Mouse (Mus musculus): Measurements from ENCODE around the gene Exoc7.

Exoc7 gene

DNA sequence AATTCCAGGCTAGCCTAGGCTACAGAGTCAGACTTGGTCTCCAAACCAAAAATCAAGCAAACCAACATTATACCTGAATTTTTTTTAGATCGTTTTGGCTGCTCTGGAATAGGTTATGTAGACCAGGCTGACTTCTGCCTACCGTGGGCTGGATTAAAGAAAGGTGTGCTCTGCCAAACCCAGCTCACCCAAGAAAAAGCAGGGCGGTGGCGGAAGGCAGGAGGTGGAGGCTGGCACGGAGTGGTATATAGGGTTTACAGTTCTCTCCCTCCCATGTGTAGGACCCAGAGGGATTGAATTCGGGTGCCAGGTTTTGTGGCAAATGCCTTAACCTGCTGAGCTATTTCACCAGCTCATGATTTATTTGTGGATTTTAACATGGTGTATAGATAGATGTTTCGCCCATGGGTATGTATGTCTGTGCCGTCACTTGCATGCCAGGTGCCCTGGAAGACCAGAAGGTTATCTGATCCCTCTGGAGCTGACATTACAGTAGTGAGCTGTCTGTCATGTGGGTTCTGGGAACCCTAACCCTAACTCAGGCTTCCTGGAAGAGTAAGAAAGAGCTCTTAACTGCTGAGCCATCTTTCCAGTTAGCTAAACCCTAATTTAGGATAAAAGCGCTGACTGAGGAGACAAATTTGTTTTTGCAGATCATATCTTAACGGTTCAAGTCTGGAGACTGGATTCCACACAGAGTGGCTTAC is at the start of gene Exoc7:
Exoc7 (minus strand) TSS at position 215 of the 707 bp plus-strand sequence.
- DNase-seq (ENCODE audit: low read depth, low spot score): no peak

DNA sequence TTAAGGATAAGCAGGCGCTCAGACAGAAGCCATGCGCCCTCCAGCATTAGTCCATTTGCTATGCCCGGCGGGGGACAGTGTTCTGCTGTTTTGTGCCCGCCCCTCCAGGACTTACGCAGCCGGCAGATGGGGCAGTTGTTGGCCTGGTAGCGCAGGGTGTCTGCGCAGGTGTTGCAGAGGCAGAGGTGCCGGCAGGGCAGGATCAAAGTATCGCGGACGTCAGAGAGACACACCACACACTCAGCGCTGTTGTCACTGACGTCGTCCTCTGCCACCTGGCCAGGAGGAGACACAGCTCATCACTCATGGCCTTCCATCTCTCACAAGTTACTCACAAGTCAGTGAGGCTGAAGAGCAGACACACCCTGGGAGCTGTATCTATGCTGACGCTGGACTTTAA is 47.5 kb upstream of the Exoc7 start:
- no peak for DNase-seq (ENCODE audit: low read depth, low spot score)

DNA sequence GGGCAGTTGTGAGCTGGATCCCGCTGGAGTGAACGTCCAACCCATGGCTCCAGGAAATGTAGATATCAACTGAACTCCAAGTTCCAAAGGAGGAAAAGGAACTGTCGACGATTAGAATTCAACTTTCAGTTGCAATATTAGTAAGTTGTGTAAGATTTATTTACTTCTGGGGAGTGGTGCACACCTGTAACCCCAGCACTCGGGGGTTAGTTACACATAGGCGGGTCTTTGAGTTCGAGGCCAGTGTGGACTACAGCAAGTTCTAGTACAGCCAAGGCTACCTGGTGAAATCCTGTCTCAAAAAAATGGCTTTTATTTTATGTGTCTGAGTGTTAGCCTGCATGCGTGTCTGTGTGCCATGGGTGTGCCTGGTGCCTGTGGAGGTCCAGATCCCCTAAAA is 46.5 kb upstream of the Exoc7 start:
- DNase-seq (ENCODE audit: low read depth, low spot score): no peak

DNA sequence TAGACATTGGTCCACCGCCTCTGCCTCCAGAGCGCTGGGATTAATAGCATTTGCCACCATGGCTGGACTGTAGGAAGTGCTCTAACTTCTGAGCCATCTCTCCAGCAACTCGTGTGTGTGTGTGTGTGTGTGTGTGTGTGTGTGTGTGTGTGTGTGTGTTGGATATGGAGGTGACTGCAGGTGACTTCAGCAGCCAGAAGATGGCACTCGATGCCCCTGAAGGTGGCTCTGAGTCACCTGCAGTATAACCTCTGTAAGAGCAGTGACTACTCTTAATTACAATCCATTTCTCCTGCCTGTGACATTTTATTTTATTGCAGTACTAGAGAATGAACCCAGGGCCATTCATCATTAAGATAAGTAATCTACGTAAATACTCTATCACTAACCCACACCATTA is 44.3 kb upstream of the Exoc7 start:
- DNase-seq (ENCODE audit: low read depth, low spot score): no peak

DNA sequence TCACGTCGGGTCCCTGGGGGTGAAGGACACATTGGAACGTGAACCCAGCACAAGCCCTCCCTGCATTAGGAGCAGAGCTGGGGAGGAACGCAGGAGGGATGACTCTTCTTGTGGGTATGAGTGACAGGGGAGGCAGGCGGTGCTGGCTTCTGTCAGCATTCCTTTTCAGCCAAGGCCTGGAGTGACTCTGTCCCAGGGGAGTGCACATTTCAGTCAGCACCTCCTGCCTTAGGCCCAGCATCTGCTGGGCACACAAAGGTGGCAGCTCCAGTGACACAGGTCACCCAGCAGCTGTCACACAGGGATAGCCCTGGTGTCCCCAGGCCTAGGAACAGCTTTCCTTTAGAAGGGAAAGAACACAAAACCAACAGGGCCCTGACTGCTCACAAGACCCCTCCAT is 40.9 kb upstream of the Exoc7 start:
- DNase-seq (ENCODE audit: low read depth, low spot score): no peak

DNA sequence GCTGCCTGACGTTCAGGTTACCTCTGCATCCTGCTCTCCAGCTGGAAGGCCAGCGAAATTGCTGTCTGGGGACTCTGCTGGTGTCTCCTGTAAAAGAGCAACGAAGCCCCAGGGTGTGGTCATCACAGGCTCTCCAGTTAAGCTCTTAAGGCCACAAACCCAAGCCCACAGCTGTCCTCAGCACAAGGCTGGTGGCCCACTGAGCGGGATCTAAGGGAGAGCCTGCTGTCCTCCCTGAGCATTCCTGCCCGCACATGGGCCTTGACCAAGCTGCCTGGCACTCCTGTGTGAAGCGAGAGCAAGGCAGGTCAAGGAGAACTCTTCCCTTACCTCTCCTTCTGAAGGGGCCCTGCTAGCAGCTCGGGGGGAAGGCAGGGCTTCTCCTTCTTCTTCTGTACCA is 40.0 kb upstream of the Exoc7 start:
- no peak for DNase-seq (ENCODE audit: low read depth, low spot score)

DNA sequence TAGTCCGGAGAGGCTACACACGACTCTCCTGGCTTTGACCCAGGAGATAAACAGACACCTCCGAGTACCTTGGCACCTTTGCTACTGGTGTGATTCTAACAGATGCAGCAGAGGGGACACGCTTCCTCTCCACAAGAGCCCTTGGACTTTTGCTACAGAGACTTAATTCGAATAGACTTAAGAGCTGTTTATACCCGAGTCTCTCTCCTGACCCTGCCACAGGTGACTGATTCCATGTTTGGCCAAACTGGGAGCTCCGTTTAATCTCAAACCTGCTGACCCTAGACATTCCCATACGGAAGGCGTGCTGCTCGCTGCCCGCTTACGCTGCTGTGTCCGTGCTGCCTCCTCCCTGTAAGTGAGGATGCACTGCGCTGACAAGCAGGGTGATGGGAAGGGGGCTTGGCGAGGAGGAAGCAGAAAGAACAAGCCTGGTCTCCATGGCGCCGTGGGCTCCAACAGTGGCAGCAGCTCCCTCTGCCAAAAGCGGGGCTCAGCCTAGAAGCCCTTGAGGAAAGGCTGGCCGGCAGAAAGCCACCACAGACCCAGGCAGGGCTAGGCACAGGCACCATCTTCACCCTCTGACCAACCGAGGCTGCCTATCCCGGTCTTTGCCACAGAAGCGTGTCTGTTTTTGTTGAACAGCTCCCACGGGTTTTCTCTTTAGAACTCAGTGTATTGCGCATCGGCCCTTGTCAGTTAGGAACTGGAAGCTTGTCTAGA is 35.2 kb upstream of the Exoc7 start:
- no peak for DNase-seq (ENCODE audit: low read depth, low spot score)

DNA sequence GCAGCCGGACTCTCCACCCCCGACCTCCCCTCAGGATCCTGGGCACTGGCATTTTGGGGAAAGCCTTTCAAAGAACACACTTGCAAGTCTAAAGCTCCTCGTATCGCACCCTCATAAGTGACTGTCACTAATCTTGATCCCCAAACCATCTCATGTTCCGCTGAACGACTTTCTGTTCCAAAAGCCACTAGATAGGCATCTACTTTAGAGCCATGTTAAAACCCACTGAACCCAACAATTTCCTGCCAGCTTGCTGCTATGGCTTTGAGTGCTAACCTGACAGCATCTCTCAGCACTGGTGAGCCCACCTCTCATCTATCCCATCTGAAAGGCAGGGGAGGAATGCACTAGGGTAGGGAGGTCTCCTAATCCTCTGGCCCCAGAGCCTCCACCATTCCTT is 30.5 kb upstream of the Exoc7 start:
- DNase-seq (ENCODE audit: low read depth, low spot score): no peak

DNA sequence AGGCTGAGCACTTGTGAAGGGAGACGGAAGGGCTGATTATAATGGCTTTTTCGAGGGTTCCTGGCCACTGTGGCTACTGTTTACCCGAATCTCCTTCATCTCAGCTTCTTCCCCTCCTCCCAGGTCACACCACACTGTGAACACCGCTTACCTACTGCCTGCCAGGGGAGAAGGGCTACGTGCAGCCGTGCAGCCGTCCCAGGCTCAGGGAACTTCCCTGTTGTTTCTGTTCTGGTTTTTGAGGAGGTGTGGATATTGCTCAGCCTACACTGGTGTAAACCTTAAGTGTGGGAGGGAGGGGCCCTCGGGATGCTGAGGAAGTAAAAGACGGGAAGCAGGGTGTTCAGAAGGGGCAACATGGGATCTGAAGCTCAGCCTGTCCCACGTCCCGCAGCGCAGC is 30.0 kb upstream of the Exoc7 start:
- no peak for DNase-seq (ENCODE audit: low read depth, low spot score)

DNA sequence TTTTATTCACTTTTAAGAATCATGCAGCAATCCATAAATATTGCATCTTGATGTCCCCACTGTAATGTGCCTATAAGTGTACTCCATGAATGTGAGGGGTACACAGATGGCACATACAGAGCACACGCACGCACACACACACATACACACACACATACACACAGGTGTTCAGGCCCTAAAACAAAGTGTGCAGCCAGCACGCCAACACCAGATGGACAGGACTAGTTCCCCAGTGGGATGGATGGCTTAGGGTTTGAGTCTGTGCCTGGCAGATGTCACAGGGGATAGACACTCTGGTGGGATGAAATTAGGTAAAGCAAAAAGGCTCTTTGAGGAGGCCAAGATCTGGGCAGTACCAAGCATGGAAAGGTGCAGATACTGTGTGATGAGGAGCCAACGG is 29.4 kb upstream of the Exoc7 start:
- no peak for DNase-seq (ENCODE audit: low read depth, low spot score)

DNA sequence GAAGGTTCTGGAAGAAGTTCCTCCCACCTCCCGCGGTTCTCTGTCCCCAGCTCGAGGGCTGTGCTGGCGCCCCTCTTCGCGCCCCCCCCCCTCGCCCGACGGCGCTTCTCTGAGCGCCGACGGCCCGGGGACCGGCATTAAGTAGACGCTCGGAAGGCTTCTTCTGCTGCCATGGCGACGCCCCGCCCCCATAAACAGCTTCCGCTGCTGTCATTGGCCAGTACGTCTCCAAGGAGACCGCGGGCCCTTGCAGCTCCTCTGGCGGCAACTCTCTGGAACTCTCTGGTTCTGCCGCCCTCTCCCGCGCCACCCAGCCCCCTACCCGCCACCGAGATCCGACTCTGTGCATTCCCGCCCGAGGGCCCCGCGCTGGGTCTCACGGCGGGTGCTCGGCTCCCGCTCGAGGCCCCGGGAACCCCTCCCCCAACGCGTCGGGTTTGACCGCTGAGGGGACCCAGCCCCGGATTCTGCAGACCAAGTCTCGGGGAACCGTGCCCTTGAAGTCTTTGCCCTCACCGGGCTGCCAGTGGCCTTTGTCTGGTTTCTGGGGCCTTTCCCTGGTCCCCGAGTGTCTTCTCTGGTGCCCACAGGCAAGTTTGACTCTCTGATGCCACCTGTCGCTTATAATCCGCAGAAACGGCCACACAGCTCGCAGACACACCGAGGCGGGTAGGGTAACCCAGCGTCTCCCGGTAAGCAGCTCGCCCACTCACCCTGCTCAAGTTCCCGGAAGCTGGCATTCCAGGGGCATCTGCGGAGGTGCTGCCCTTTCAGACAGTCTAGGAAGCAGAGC is 28.4 kb upstream of the Exoc7 start, which contains the start of gene Foxj1:
Foxj1 (minus strand) TSS at position 156 of the 793 bp plus-strand sequence.
- peak; percentile 86 for DNase-seq (ENCODE audit: low read depth, low spot score)

DNA sequence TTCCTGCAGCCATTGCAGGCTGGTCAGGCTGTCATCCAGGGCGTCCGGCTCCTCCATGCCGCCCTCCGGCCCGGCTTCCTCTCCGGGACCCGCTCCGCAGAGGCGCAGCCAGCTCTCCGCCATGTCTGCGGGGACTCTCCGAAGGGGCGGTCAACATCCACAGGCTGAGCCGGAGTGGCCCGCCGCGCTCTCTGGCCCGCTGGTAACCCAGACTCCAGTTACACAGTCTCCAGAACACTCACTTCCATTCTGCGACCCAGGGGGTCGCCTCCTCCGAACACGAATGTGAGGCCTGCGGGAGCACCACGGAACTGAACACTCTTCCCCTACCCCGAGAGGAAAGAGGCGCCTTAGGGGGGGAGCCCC is 27.4 kb upstream of the Exoc7 start:
- DNase-seq (ENCODE audit: low read depth, low spot score): no peak

DNA sequence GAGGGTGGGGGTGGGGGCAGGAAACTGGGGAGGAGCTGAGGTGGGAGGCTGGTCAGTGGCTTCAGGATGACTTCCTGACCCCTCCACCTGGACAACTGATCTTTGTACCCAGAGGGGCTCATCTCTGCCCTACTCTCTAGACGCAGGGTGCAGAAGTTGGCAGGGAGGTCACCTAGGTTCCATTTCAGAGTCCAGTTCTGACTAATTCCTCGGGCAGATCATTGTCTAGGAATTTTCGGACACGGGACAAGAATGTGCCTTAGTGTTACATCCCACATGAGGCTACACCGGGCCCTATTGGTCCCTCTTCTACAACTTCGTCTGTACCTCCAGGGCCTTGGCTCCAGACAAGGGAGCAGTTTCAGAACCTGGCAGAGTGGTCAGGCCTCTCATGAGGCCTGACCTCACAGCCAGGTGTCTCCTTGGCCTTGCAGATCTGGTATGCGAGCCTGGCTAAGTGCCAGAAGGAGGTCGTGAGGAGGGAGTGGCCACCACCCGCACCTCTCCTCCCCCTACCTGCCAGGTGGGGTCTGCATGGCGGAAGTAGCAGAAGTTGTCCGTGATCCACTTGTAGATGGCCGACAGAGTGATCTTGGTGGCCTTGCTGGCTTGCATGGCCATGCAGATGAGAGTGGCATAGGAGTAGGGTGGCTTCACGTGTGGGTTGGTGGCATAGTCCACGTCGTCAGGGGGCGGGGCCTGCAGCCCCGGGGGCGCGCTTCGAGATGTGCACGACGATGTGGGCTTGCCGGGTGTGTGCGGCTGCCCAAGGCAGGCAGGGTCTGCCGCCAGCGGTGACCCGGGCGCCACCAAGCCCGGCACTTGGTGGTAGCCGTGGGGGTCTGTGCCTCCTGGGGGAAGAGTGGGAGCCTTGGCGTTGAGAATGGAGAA is 26.7 kb upstream of the Exoc7 start:
- no peak for DNase-seq (ENCODE audit: low read depth, low spot score)

DNA sequence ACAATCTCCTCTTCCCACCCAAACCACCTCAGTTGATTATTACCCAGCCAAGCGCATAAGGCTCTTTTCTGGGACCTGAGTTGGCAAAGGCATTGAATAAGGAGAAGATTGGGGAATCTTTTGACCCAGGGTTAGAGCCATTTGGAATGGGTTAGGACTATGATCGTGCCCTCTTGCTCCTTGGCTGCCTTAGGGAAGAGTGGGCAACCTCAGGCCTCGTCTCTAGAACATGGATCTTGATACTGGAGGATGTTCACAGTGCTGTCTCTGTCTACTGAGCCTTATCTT is 25.9 kb upstream of the Exoc7 start:
- DNase-seq (ENCODE audit: low read depth, low spot score): no peak

DNA sequence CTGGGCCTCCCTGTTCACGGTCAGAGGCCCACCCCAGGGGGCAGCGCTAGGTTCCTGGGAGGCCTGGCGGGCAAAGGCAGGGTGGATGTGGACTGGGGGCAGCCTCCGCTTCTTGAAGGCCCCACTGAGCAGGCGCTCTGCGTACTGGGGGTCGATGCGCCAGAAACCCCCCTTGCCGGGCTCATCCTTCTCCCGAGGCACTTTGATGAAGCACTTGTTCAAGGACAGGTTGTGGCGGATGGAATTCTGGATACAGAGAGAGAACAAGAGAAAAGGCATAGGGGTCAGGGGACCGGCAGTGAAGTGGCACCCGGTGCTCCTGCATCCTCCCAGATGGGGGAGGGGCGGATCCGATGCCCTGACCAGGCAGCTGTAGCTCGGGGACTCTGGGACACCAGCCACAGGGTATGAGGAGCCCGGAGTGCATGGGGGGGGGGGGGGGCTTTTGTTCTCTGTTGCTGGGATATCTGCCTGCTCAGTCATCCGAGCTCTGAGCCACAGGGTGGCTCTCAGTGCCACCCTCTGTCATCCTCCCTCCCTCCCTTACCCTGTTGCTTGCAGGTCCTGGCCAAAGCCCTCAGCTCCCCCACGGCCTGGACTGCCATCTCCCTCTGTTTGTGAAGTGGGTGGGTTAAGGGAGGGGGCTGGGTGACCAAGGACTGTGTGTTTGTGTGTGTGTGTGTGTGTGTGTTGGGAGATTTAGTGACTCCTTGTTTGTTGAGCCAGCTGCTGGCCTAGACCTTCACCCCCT is 25.4 kb upstream of the Exoc7 start:
- DNase-seq (ENCODE audit: low read depth, low spot score): no peak

DNA sequence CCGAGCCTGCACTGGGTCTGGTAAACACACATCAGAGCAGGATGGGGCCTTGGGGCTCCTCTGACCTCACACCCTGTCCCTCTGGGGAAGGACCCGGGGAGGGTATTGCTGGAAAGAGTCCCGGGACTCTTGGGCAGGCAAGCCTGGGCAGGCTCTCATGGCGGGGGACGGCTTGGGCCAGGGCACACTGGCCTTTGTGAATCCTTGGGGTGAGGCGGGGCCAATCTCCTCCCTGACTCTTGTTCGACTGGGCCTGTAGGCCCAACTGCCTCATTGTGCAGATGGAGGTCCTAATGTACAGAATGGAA is 23.1 kb upstream of the Exoc7 start:
- no peak for DNase-seq (ENCODE audit: low read depth, low spot score)

DNA sequence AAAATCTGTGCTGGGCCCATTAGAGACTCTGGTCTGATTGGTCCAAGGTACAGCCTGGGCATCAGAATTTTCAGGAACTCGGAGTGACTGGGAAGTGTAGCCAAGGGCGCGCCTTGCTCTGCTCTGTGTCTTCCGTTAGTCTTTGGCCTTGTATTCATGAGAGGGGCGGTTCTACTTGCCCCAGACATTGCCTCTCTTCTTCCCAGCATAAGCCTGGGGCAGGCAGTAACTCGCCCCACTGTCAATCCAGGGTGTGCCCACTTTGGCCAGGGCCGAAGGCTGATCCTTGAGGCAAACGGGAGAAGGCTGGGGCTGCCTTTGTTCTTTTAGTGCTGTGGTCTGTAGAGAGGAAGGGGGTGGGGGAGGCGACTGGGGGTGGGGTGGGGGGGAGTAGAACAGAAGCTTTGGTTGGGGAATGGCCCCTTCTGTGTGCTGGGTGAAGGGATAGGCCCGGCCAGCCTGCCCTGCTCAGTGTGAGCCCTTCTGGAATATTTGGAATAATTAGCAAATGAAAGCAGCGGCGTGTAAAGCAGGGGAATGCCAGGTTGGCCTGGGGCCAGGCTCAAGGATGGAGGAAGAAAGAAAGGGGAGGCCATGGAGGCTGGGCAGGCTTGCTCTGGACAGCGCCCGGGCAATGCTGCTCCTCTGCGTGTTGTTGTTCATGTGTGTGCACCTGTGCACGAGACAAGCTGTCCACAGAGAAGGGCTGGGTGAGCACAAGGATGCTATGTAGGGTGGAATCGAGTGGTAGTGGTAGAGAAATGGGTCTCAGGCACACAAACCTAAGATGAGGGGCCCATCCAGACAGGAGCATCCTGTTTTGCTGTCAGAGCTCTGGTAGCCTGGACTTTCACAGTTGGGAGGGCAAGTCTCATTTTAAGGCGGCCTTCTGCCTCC is 22.5 kb upstream of the Exoc7 start:
- DNase-seq (ENCODE audit: low read depth, low spot score): no peak

DNA sequence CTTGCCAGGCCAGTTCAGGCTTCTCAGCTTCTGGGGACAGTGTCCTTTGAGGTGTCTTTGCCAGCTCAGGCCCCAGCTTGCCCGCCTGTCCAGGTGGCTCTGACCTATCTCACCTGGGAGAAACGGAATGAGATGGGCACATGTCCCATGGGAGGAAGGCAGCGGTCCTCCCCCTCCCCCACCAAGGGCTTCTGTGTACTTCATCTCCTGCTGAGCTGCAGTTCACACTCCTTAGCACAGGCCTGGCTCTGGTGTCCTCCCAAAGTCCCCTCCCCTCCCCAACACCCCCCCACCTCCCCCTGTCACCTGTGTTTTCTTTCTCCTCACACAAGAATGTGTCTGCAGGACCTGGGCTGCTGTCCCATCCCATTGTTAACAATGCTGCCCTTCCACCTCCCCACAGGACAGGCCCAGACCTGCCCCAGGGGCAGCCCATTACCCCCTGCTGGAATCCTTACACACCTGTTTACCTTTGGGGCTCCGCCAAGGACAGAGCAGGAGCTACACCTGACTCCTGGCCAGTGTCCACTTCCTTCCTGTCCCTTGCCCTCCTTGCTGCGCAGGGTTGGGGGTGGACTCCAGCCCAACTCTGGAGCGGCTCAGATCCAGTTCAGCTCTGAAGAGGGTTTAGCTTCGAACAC is 20.1 kb upstream of the Exoc7 start:
- no peak for DNase-seq (ENCODE audit: low read depth, low spot score)

DNA sequence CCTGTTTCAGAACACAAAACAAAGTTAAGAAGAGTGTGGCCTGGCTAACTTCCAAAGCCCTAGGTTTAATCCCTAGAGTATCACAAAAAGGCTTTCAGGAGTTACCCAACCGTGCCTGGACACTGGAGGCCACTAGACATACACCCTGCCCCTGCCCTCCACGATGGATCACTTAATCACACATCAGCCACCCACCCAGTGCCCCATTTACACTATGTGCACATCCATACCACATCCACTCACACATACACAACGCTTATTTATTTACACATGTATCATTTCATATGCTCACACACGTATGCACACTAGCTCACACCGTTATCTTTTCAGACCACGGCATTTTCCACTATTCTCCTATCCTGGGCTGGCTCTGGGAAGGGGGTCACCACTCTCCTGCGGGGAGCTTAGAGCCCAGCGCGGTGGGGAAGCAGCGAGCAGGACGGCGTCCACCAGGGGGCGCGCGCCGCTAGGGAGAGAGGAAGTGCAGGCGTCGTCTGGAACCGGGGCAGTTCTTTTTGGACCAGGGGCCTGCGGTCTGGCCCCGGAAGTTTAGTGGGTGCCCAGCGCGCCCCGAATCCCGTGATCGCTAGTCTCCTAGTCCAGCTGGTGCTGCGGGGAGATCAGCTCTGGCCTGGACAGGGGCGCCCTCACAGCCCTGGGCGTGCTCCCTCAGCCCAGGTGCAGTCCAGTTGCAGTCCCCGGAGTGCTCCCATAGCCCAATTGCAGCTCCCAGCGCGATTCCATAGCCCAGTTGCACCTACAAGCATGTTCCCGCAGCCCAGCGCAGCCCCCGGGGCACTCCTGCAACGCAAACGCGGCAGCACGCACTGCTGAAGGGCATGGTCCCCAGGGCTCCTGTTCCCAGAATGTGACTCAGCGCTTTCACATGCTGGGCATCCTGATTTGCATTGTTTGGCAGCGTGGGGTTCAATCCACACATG is 12.0 kb upstream of the Exoc7 start:
- peak; percentile 59 for DNase-seq (ENCODE audit: low read depth, low spot score)

Measured in retina, adult 2 months (tissue).